Mouse (Mus musculus) monocyte, adult 5-6 weeks (primary cell): Measurements from ENCODE around the gene Ddit4. TPM values are rescaled to one million over a fixed set of nuclear protein-coding genes. Genes with fewer than 3 reads are reported as not detected.

Experiments used
- ATAC-seq: fragments of 153-309, 156-312 bp; replicated peaks from 2 replicates; pipeline ENCODE4 v1.8.0; 2017; ENCODE audit warnings: mild to moderate bottlenecking; ENCODE audit not compliant: low TSS enrichment, insufficient number of reproducible peaks, severe bottlenecking, poor library complexity, low FRiP score
- total RNA-seq: library from RNA; stranded (forward); fragments of 200-1000, 200-491, 200-594 nt; gene quantifications from 3 replicates; pipeline ENCODE4 v1.2.3, GENCODE M21; 2017

The Ddit4 gene
- total RNA-seq, 1 experiment from 2014 or later = 34.2 TPM

DNA sequence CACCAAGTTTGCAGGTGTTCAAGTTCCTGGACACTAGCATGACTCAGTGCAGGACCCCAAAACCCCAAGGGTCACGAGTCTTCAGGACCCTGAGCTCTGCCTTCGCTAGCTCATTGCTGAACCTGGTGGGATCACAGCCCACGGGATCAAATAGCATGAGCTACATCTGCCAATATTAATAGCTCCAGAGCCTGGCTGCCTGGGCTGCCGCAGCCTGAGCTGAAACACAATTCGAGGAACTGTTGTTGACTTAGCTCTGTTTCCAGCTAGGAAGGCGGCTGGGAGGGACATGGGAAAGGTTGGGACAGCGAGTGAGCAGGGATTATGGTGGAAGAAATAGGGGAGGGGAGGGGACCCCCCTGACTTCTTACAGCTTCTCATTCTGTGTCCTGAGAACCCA, 48.5 kb downstream of the Ddit4 start:
- no peak for ATAC-seq

DNA sequence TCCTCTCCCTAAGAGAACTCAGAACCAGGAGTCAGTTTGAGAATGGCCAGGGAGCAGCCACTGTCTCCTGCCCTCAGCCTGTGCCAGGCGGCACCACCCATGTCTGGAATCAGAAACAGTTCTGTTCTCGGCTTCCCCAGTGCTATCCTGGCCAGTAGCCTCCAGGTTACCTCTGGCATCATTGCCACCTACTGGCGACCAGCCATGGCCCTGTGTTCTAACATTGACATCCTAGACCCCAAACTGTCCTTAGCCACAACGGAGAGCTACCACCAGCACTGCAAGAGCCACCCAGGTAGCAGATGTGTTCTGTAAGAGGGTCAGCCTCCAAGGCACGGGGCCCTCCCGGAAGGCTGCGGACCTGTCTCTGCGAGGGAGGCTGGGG, 49.0 kb downstream of the Ddit4 start:
- no peak for ATAC-seq

DNA sequence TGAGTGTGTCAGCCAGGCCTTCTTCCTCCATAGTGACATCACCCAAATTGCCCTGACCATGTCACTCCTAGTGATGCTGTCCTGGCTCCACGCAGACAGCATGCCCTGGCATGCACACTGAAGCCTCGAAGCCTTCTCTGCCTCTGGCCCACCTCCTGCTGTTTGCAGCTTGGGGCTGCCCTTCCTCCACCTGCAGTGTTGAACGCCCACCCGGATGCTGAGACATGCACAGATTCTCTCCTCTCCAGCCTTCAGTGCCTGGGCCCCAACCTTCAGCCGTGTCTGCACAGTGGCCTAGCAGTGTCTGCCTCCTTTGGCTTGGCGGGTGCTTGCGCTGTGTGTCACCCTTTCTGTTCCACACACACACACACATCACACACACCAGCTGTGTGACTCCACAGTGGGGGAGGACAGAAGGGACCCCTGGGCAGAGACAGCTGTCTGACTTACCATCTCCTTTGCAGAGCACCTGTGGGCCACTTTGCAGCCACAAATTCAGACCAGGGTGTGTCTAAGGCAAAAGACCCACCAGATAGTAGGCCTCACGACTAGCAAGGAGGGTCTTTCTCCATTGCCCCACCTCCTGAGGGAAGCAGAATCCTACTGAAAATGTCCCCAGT, 49.5 kb downstream of the Ddit4 start:
- no peak for ATAC-seq

DNA sequence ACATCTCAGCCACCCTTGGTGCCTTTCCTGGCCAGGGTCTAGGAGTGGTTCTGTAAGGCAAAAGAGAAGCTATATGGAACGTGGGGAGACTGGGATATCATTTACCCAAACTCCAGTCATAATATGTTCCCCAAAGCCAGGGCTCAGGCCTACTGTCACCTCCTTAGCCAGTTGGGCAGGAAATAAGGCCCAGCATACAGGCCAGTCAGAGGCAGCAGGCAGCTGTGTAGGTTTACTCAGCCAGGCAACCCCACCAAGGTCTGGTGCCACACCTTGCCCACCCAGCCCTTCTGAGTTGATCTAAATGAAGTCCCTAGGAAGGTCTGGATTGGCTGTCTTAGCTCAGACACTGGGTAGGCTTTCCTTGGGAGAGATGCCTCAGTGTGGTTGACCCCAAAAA, 50.2 kb downstream of the Ddit4 start:
- ATAC-seq = no peak

DNA sequence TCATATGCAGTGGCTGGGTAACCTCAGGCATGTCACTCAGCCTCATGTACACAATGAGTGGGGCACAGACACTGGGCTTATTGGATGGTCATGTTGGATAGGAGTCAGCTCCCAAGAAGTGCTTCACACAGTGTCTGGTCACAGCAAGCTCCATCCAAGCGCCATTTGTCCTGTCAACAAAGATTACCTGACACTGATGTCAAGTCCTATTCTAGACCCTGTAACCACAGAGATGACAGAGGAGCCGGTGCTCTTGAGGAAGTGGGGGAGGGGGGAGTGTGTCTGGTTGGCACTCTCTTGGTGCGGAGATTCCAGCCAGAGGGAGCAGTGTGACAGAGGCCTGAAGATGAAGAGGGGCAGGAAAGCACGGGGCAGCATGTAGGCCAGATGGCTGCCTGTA, 50.7 kb downstream of the Ddit4 start:
- no peak for ATAC-seq

DNA sequence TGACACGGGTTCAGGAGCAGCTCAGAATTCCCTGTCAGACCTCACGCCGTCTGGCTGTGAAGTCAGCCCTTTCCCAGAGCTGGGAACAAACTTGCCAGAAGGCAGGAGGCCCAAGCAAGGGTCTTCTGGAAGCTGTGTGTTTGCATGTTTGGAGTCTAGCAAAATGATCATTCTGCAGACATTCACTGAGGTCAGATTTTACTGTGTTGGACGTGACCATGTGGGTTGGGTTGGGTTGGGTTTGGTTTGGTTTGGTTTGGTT, 51.5 kb downstream of the Ddit4 start:
- ATAC-seq = no peak

Other genes starting within 250 kb of the Ddit4 start
- 32.8 to 65.1 TPM (median 38.5 TPM) in 3 replicates for gene Micu1, start 249.4 kb downstream of the Ddit4 start, total RNA-seq
- gene Dnajb12, start 72.3 kb downstream of the Ddit4 start, total RNA-seq = 29.6 to 41.9 TPM (median 30.0 TPM) in 3 replicates
- gene Ascc1, start 51.0 kb upstream of the Ddit4 start, total RNA-seq = 13.0 to 19.4 TPM (median 18.4 TPM) in 3 replicates
- gene Anapc16, start 51.3 kb upstream of the Ddit4 start, total RNA-seq = 69.0 to 89.0 TPM (median 82.7 TPM) in 3 replicates
- gene Spock2, start 154.4 kb upstream of the Ddit4 start, total RNA-seq = 0.10 to 0.58 TPM (median 0.21 TPM) in 3 replicates